Mouse (Mus musculus): ENCODE results near the gene Olfr110. TPM values are rescaled to one million over a fixed set of nuclear protein-coding genes. Genes with fewer than 3 reads are reported as not detected.
"Not testable (repeated sequence)": the region's sequence is repeated elsewhere in the genome, so short reads cannot be mapped to it uniquely, and the experiment has no call there.

Gene Olfr110
- polyA plus RNA-seq (2012; ENCODE audit: insufficient read depth, insufficient read length, missing spikeins): 0.75 and 1.3 TPM in 2 replicates

- TF ChIP-seq CTCF (IDR thresholded peaks at IDR 0.05; ENCODE audit: low read depth, low read length) (no peak), POLR2A (IDR thresholded peaks at IDR 0.05; ENCODE audit: borderline replicate concordance, low read depth, low read length) (no peak)
- H3K4me1 ChIP-seq (ENCODE audit: control insufficient read depth, insufficient read depth, low read length): peaks cover 10% of the 10 kb centered on the region
- no peak within 1 kb of the TSS for H3K4me3 ChIP-seq (ENCODE audit: insufficient read depth, low read length)
- H3K27ac ChIP-seq (ENCODE audit: insufficient read depth, low read depth, low read length): peak within 1 kb of the TSS; percentile 75
Observed at GRCm38 (mm10) chr17:37491930-37492518, at the start of gene Olfr110. Olfr110 (plus strand) TSS chr17:37492468.

GRCm38 (mm10) chr17:37445180-37445579 lies 47.1 kb upstream of the Olfr110 start, which contains the start of gene Olfr108:
Olfr108 (plus strand) TSS chr17:37445480.
- Histone ChIP-seq H3K27ac (ENCODE audit: insufficient read depth, low read depth, low read length) (no peak within 1 kb of the TSS), H3K4me3 (ENCODE audit: insufficient read depth, low read length) (no peak within 1 kb of the TSS), H3K4me1 (ENCODE audit: control insufficient read depth, insufficient read depth, low read length) (no peaks in the 10 kb centered on the region)
- TF ChIP-seq POLR2A (IDR thresholded peaks at IDR 0.05; ENCODE audit: borderline replicate concordance, low read depth, low read length) (no peak), CTCF (IDR thresholded peaks at IDR 0.05; ENCODE audit: low read depth, low read length) (no peak)

GRCm38 (mm10) chr17:37458616-37459015 lies 33.7 kb upstream of the Olfr110 start, which contains the start of gene Olfr109:
Olfr109 (plus strand) TSS chr17:37458916.
- no peak for TF ChIP-seq CTCF (IDR thresholded peaks at IDR 0.05; ENCODE audit: low read depth, low read length)
- Histone ChIP-seq H3K27ac (ENCODE audit: insufficient read depth, low read depth, low read length) (no peak within 1 kb of the TSS), H3K4me3 (ENCODE audit: insufficient read depth, low read length) (no peak within 1 kb of the TSS), H3K4me1 (ENCODE audit: control insufficient read depth, insufficient read depth, low read length) (0 out of 2 replicates have a peak, but pooled peaks cover 2% of the 10 kb centered on the region)

DNA sequence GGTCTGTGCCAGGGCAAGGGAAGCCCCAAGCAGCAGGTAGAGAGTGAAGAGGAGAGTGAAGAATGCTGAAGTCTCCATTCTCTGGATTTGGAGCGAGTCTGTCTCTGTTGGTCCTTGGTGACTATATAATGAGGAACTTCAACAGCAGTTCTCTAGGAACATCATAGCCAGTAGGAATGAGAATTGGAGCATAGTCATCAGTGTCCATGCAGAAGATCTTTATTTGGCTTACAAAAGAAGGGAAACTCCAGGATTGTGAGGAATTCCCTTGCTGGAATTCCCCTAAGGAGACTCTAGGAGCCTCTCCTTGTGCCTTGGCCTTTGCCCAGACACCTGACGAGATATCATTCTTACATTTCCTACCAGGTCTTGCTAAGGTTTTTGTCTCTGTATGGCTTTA lies 8.8 kb upstream of the Olfr110 start, which contains the start of gene H2-M2:
TSS of gene H2-M2 (minus strand) at position 101 of the 400 bp plus-strand sequence.
- Histone ChIP-seq H3K4me1 (ENCODE audit: control insufficient read depth, insufficient read depth, low read length) (peaks cover 8% of the 10 kb centered on the region), H3K27ac (ENCODE audit: insufficient read depth, low read depth, low read length) (no peak within 1 kb of the TSS), H3K4me3 (ENCODE audit: insufficient read depth, low read length) (no peak within 1 kb of the TSS)
- no peak for TF ChIP-seq CTCF (IDR thresholded peaks at IDR 0.05; ENCODE audit: low read depth, low read length)
- TF ChIP-seq POLR2A (IDR thresholded peaks at IDR 0.05; ENCODE audit: borderline replicate concordance, low read depth, low read length): no peak

GRCm38 (mm10) chr17:37507730-37508129 lies 15.5 kb downstream of the Olfr110 start, which contains the start of gene Olfr111:
Olfr111 (plus strand) TSS chr17:37508030.
- H3K4me3 ChIP-seq (ENCODE audit: insufficient read depth, low read length): no peak within 1 kb of the TSS

GRCm38 (mm10) chr17:37524612-37525011 lies 32.3 kb downstream of the Olfr110 start:
- peaks cover 19% of the 10 kb centered on the region for H3K4me1 ChIP-seq (ENCODE audit: control insufficient read depth, insufficient read depth, low read length)

More at GRCm38 (mm10) chr17:37507730-37508129, 15.5 kb downstream of the Olfr110 start, which contains the start of gene Olfr111:
- no peak within 1 kb of the TSS for H3K27ac ChIP-seq (ENCODE audit: insufficient read depth, low read depth, low read length)
- TF ChIP-seq CTCF (IDR thresholded peaks at IDR 0.05; ENCODE audit: low read depth, low read length): no peak
- no peaks in the 10 kb centered on the region for H3K4me1 ChIP-seq (ENCODE audit: control insufficient read depth, insufficient read depth, low read length)

DNA sequence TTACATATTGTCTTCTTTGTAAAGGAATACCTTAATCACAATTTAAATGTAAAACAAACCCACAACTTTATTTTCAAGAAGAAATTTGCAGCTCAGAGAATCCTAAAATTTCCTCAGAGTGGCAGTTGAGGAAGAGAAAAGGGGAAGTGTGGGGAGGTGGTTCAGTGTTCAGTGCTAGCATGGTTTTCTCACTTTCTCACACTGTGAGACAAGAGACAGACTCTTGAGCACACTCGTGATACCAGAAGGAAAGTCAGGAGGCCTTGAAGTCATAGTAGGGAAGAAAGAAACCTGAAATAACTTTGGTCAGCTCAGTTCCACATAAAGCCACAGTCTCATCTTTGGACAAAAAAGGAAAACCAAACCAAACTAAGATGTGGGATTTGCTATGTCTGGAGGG lies 33.2 kb downstream of the Olfr110 start:
- Histone ChIP-seq H3K27ac (ENCODE audit: insufficient read depth, low read depth, low read length) (peak overlapping the region; percentile 100), H3K4me3 (ENCODE audit: insufficient read depth, low read length) (peak overlapping the region; percentile 46), H3K4me1 (ENCODE audit: control insufficient read depth, insufficient read depth, low read length) (peaks cover 19% of the 10 kb centered on the region)

More at GRCm38 (mm10) chr17:37524612-37525011, 32.3 kb downstream of the Olfr110 start:
- H3K4me3 ChIP-seq (ENCODE audit: insufficient read depth, low read length): not testable (repeated sequence)
- peak overlapping the region; percentile 100 for H3K27ac ChIP-seq (ENCODE audit: insufficient read depth, low read depth, low read length)

DNA sequence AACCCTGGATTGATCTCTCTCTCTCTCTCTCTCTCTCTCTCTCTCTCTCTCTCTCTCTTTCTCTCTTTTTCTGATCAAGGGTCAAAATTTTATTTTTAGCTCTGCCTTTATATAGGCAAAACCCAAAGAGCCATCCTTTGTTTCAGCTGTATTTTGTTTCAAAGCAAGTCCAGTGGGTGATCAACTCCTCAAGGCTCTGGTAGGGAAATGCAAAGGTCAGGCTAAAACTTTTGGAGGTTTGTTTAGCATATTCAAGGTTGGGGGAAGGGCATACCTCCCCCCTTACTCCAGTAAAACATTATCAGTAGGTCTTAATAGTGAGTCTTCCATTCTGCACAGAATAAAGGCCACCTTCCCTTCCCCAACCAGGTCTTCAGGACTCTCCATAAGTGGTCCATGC lies 42.9 kb downstream of the Olfr110 start:
- Histone ChIP-seq H3K4me3 (ENCODE audit: insufficient read depth, low read length) (no peak overlapping the region), H3K4me1 (ENCODE audit: control insufficient read depth, insufficient read depth, low read length) (peaks cover 20% of the 10 kb centered on the region), H3K27ac (ENCODE audit: insufficient read depth, low read depth, low read length) (no peak overlapping the region)
- no peak for TF ChIP-seq CTCF (IDR thresholded peaks at IDR 0.05; ENCODE audit: low read depth, low read length)
- TF ChIP-seq POLR2A (IDR thresholded peaks at IDR 0.05; ENCODE audit: borderline replicate concordance, low read depth, low read length): no peak

DNA sequence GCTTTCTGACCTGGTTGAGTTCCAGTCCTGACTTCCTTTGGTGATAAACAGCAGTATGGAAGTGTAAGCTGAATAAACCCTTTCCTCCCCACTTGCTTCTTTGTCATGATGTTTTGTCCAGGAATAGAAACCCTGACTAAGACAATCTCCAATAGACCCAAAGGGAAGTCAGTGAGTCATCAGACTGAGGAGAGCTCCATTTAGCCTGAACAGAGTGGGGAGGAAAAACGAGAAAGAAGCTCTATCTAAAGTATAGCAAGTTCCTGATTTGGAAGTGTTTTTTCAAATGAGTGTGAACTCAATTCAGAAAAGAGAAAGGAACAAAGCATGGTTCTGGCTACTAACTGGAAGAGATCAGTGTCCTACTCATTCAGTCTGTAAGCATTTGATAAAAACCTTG lies 46.1 kb downstream of the Olfr110 start:
- Histone ChIP-seq H3K4me1 (ENCODE audit: control insufficient read depth, insufficient read depth, low read length) (peaks cover 28% of the 10 kb centered on the region), H3K27ac (ENCODE audit: insufficient read depth, low read depth, low read length) (peak overlapping the region; percentile 100)
- not testable (repeated sequence) for H3K4me3 ChIP-seq (ENCODE audit: insufficient read depth, low read length)

- TF ChIP-seq CTCF (IDR thresholded peaks at IDR 0.05; ENCODE audit: low read depth, low read length): no peak
- no peak for TF ChIP-seq POLR2A (IDR thresholded peaks at IDR 0.05; ENCODE audit: borderline replicate concordance, low read depth, low read length)
- H3K27ac ChIP-seq (ENCODE audit: insufficient read depth, low read depth, low read length): 0 out of 2 replicates have a peak overlapping the region, but pooled peaks have one; percentile 5
- peaks cover 25% of the 10 kb centered on the region for H3K4me1 ChIP-seq (ENCODE audit: control insufficient read depth, insufficient read depth, low read length)
- no peak overlapping the region for H3K4me3 ChIP-seq (ENCODE audit: insufficient read depth, low read length)
Observed at GRCm38 (mm10) chr17:37541454-37542119, 49.3 kb downstream of the Olfr110 start.
